Mouse (Mus musculus): Measurements from ENCODE around the gene Vps13c.

DNA sequence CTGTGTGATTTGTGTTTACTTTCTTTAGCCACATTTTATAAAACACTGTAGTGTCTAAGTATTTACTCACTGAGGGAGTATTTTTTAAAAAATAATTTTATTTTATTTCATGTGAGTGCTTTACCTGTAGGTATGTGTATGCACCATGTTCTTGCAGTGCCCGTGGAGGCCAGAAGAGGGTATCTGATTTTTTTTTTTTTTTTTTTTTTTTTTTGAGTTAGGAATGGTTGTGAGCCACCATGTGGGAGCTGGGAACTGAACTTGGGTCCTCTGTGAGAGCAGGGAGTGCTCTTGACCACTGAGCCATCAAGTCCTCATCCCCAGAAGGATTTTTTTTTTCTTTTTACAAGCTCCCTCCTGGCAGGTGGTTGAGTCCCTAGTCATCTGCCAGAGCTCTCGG is 5.9 kb downstream of the Vps13c start:
- TF ChIP-seq CTCF (IDR thresholded peaks at IDR 0.05; ENCODE audit: extremely low read depth, insufficient read length, insufficient replicate concordance, low read depth, low read length) (no peak), POLR2A (IDR thresholded peaks at IDR 0.05; ENCODE audit: low read depth, low read length) (no peak)
